Mouse (Mus musculus): Measurements from ENCODE around the gene Ifih1.

GRCm38 (mm10) chr2:62613133-62613532 is 32.9 kb downstream of the Ifih1 start:
- no peak for TF ChIP-seq CTCF (IDR thresholded peaks at IDR 0.05; ENCODE audit: low read depth)
- no peak for TF ChIP-seq EP300 (IDR thresholded peaks at IDR 0.05; ENCODE audit: low read depth)
